In genomic region chr19:10039615-10040014, GRCm38 (mm10) we compare ENCODE assay signal across 12 mouse cellular contexts. TPM values are rescaled to one million over a fixed set of nuclear protein-coding genes. Genes with fewer than 3 reads are reported as not detected.
DNase-seq lines count a peak whose midpoint lies in the region; ATAC-seq and TF ChIP-seq lines count a peak whose summit lies in the region.
"Had no signal": no experiment of that assay in that cellular context is flagged by ENCODE, and none has a peak within 500 bp of the region (broad histone marks: within the 10 kb centered on the region; RNA-seq: fewer than 3 reads in every experiment).

No protein-coding gene starts in this region.

- DNase-seq in cerebellum, adult 11-12 months = peak; percentile 56
- no peak for DNase-seq in cerebellum, adult 8-10 months
- DNase-seq in kidney, adult 2 months = peak; percentile 60
- DNase-seq in kidney, adult 11 months = no peak
- peak; percentile 68 for DNase-seq in ES-CJ7 (ENCODE audit: low read depth, low spot score)
- peak; percentile 59 for DNase-seq in kidney, postnatal 10 days
- DNase-seq: right cerebral cortex, adult 18-20 months had no signal

- H3K27ac ChIP-seq in kidney, adult 2 months (ENCODE audit: insufficient read depth, low read depth, low read length) = no peak overlapping the region

- TF ChIP-seq CTCF in kidney, adult 2 months (conservative IDR thresholded peaks at IDR 0.05; ENCODE audit: insufficient read depth, insufficient read length, low read depth, low read length) = peak; percentile 59

- no peak overlapping the region for H3K4me3 ChIP-seq in kidney, adult 2 months (ENCODE audit: insufficient read depth, low read depth, low read length)
- H3K4me3 ChIP-seq: limb, embryonic 15.5 days had no signal

- H3K4me1 ChIP-seq in kidney, adult 2 months (ENCODE audit: control insufficient read depth, insufficient read depth, low read length) = peaks cover 33% of the 10 kb centered on the region

- ATAC-seq in erythroblast, adult 5-6 weeks (replicated peaks; ENCODE audit: low FRiP score, poor library complexity, severe bottlenecking) = no peak
- no peak for ATAC-seq in activated CD4-positive, CD25-positive, alpha-beta regulatory T cell, adult 4 months
- ATAC-seq: intestine, embryonic 16.5 days had no signal

- H3K36me3 ChIP-seq in kidney, adult 2 months (ENCODE audit: control insufficient read depth, insufficient read depth, low read length) = no peaks in the 10 kb centered on the region

- WGBS in kidney, adult 2 months = 84% methylated on average over 2 of the region's 2 CpGs

- H3K27me3 ChIP-seq in kidney, adult 2 months (replicated peaks; ENCODE audit: control insufficient read depth, insufficient read depth, low read length) = no peaks in the 10 kb centered on the region
- H3K27me3 ChIP-seq: limb, embryonic 15.5 days had no signal

- no peak for TF ChIP-seq POLR2A in kidney, adult 2 months (IDR thresholded peaks at IDR 0.05; ENCODE audit: low read depth, low read length)

RNA-seq across cellular contexts. Expression of gene Fads3, which starts 1.8 kb away (rescaled TPM):
- polyA plus RNA-seq in kidney, adult 2 months (2012; rRNA removed) = 382 and 459 TPM in 2 replicates
- 1.7 and 12.1 TPM in 2 replicates for total RNA-seq in erythroblast, adult 5-6 weeks (2015; ENCODE audit: low replicate concordance)
- total RNA-seq in erythroblast, adult 5-6 weeks (2017; ENCODE audit: low replicate concordance) = 9.3 and 18.5 TPM in 2 replicates
- polyA plus RNA-seq in activated CD4-positive, CD25-positive, alpha-beta regulatory T cell, adult 4 months (2017; shearing (Covaris generic)) = not detected
- total RNA-seq: monocyte, adult 5-6 weeks had no signal

RNA-seq across cellular contexts. Expression of gene Rab3il1, which starts 38.1 kb away (rescaled TPM):
- 66.0 and 90.9 TPM in 2 replicates for polyA plus RNA-seq in kidney, adult 2 months (2012; rRNA removed)
- total RNA-seq in erythroblast, adult 5-6 weeks (2015; ENCODE audit: low replicate concordance) = 263 and 307 TPM in 2 replicates
- total RNA-seq in erythroblast, adult 5-6 weeks (2017; ENCODE audit: low replicate concordance) = 530 and 535 TPM in 2 replicates
- polyA plus RNA-seq in activated CD4-positive, CD25-positive, alpha-beta regulatory T cell, adult 4 months (2017; shearing (Covaris generic)) = 1 to 10 TPM in 1 of 2 experiments, not detected in 1; 1.2 TPM

RNA-seq across cellular contexts. Expression of gene Best1, which starts 38.2 kb away (rescaled TPM):
- polyA plus RNA-seq in kidney, adult 2 months (2012; rRNA removed) = 0.33 and 0.38 TPM in 2 replicates
- not detected in 2 replicates for total RNA-seq in erythroblast, adult 5-6 weeks (2015; ENCODE audit: low replicate concordance)
- not detected in 2 replicates for total RNA-seq in erythroblast, adult 5-6 weeks (2017; ENCODE audit: low replicate concordance)
- polyA plus RNA-seq in activated CD4-positive, CD25-positive, alpha-beta regulatory T cell, adult 4 months (2017; shearing (Covaris generic)) = not detected
- total RNA-seq: monocyte, adult 5-6 weeks had no signal

RNA-seq across cellular contexts. Expression of gene Fth1, which starts 59.2 kb away (rescaled TPM):
- polyA plus RNA-seq in kidney, adult 2 months (2012; rRNA removed) = 8,110 and 8,726 TPM in 2 replicates
- total RNA-seq in erythroblast, adult 5-6 weeks (2015; ENCODE audit: low replicate concordance) = 939 and 1,145 TPM in 2 replicates
- 1,067 and 1,257 TPM in 2 replicates for total RNA-seq in erythroblast, adult 5-6 weeks (2017; ENCODE audit: low replicate concordance)
- 1,000 to 10,000 TPM; 1,834 to 2,304 TPM for polyA plus RNA-seq in activated CD4-positive, CD25-positive, alpha-beta regulatory T cell, adult 4 months (2017; shearing (Covaris generic))

Comparison
In these comparisons a context has a peak if more than half of its experiments do, and no peak if none do; other contexts are left out.
1. DNase-seq: peak in cerebellum, adult 11-12 months (single experiment), kidney, adult 2 months (single experiment), ES-CJ7 (single experiment) and kidney, postnatal 10 days (single experiment); none in cerebellum, adult 8-10 months (single experiment) and kidney, adult 11 months (single experiment).
2. RNA of gene Fads3, which starts 1.8 kb away (polyA plus RNA-seq): 382 to 459 TPM in kidney, adult 2 months; not detected in activated CD4-positive, CD25-positive, alpha-beta regulatory T cell, adult 4 months; every median in the first group is over 100 times any median in the second.
3. RNA of gene Rab3il1, which starts 38.1 kb away (polyA plus RNA-seq): 66.0 to 90.9 TPM in kidney, adult 2 months; 1.2 TPM in activated CD4-positive, CD25-positive, alpha-beta regulatory T cell, adult 4 months; every median in the first group is over 10 times any median in the second.